Mouse (Mus musculus): ENCODE data around the gene Ttll5.

DNA sequence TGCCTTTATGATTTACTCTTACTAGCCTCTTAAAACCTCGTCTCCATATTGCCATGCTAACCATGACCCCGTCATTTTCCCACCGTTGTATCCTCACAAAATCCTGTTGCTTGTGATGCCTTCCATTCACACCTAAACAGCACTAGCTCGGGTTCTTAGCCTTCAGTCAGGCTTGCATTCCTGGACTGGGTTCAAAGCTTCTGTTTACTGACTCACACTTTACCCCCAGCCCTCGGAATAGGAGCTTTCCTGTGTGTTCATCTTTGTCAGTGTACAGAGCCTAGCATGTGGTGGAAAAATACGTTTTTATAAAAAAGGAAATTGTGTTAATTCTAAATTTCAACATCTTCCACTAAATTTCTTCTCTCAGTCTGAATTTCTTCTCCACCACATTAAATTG is 86.4 kb downstream of the Ttll5 start:
- TF ChIP-seq POLR2A (IDR thresholded peaks at IDR 0.05; ENCODE audit: control insufficient read depth, low read depth, low read length): no peak
- TF ChIP-seq CTCF (IDR thresholded peaks at IDR 0.05; ENCODE audit: control insufficient read depth, insufficient read depth, insufficient replicate concordance, low read depth, low read length): no peak
